Mouse (Mus musculus): ENCODE measurements around the gene Flnb. TPM values are rescaled to one million over a fixed set of nuclear protein-coding genes. Genes with fewer than 3 reads are reported as not detected.
A peak's percentile ranks its signal among the peaks of the same experiment; 100 is the strongest.

Flnb gene
- polyA plus RNA-seq, 1 experiment: 20.6 TPM

- DNase-seq (ENCODE audit: low read depth): no peak
- TF ChIP-seq CTCF (IDR thresholded peaks at IDR 0.05; ENCODE audit: borderline replicate concordance, extremely low read depth, insufficient read depth, insufficient read length) (no peak), POLR2A (IDR thresholded peaks at IDR 0.05; ENCODE audit: borderline replicate concordance, extremely low read depth, insufficient read depth, insufficient read length, poor library complexity, severe bottlenecking) (no peak)
Measured at GRCm38 (mm10) chr14:7854366-7854765, 36.6 kb downstream of the Flnb start.

- DNase-seq (ENCODE audit: low read depth): no peak
- TF ChIP-seq POLR2A (IDR thresholded peaks at IDR 0.05; ENCODE audit: borderline replicate concordance, extremely low read depth, insufficient read depth, insufficient read length, poor library complexity, severe bottlenecking): no peak
- TF ChIP-seq CTCF (IDR thresholded peaks at IDR 0.05; ENCODE audit: borderline replicate concordance, extremely low read depth, insufficient read depth, insufficient read length): no peak
Measured at GRCm38 (mm10) chr14:7855101-7855500, 37.3 kb downstream of the Flnb start.

GRCm38 (mm10) chr14:7855501-7855900, 37.7 kb downstream of the Flnb start:
- DNase-seq (ENCODE audit: low read depth): no peak
- TF ChIP-seq CTCF (IDR thresholded peaks at IDR 0.05; ENCODE audit: borderline replicate concordance, extremely low read depth, insufficient read depth, insufficient read length) (no peak), POLR2A (IDR thresholded peaks at IDR 0.05; ENCODE audit: borderline replicate concordance, extremely low read depth, insufficient read depth, insufficient read length, poor library complexity, severe bottlenecking) (no peak)

- peak; percentile 38 for DNase-seq (ENCODE audit: low read depth)
- no peak for TF ChIP-seq CTCF (IDR thresholded peaks at IDR 0.05; ENCODE audit: borderline replicate concordance, extremely low read depth, insufficient read depth, insufficient read length)
- TF ChIP-seq POLR2A (IDR thresholded peaks at IDR 0.05; ENCODE audit: borderline replicate concordance, extremely low read depth, insufficient read depth, insufficient read length, poor library complexity, severe bottlenecking): no peak
Measured at GRCm38 (mm10) chr14:7856348-7856747, 38.6 kb downstream of the Flnb start.

GRCm38 (mm10) chr14:7857835-7858234, 40.1 kb downstream of the Flnb start:
- DNase-seq (ENCODE audit: low read depth): no peak
- TF ChIP-seq CTCF (IDR thresholded peaks at IDR 0.05; ENCODE audit: borderline replicate concordance, extremely low read depth, insufficient read depth, insufficient read length) (no peak), POLR2A (IDR thresholded peaks at IDR 0.05; ENCODE audit: borderline replicate concordance, extremely low read depth, insufficient read depth, insufficient read length, poor library complexity, severe bottlenecking) (no peak)

- DNase-seq (ENCODE audit: low read depth): no peak
- TF ChIP-seq CTCF (IDR thresholded peaks at IDR 0.05; ENCODE audit: borderline replicate concordance, extremely low read depth, insufficient read depth, insufficient read length) (no peak), POLR2A (IDR thresholded peaks at IDR 0.05; ENCODE audit: borderline replicate concordance, extremely low read depth, insufficient read depth, insufficient read length, poor library complexity, severe bottlenecking) (no peak)
Measured at GRCm38 (mm10) chr14:7858430-7858829, 40.7 kb downstream of the Flnb start.

GRCm38 (mm10) chr14:7860525-7861154, 42.9 kb downstream of the Flnb start:
- no peak for TF ChIP-seq CTCF (IDR thresholded peaks at IDR 0.05; ENCODE audit: borderline replicate concordance, extremely low read depth, insufficient read depth, insufficient read length)
- TF ChIP-seq POLR2A (IDR thresholded peaks at IDR 0.05; ENCODE audit: borderline replicate concordance, extremely low read depth, insufficient read depth, insufficient read length, poor library complexity, severe bottlenecking): no peak

GRCm38 (mm10) chr14:7861275-7861674, 43.5 kb downstream of the Flnb start:
- no peak for DNase-seq (ENCODE audit: low read depth)
- no peak for TF ChIP-seq CTCF (IDR thresholded peaks at IDR 0.05; ENCODE audit: borderline replicate concordance, extremely low read depth, insufficient read depth, insufficient read length)
- TF ChIP-seq POLR2A (IDR thresholded peaks at IDR 0.05; ENCODE audit: borderline replicate concordance, extremely low read depth, insufficient read depth, insufficient read length, poor library complexity, severe bottlenecking): no peak

More at GRCm38 (mm10) chr14:7860525-7861154, 42.9 kb downstream of the Flnb start:
- DNase-seq (ENCODE audit: low read depth): no peak

GRCm38 (mm10) chr14:7862226-7862625, 44.5 kb downstream of the Flnb start:
- TF ChIP-seq CTCF (IDR thresholded peaks at IDR 0.05; ENCODE audit: borderline replicate concordance, extremely low read depth, insufficient read depth, insufficient read length) (no peak), POLR2A (IDR thresholded peaks at IDR 0.05; ENCODE audit: borderline replicate concordance, extremely low read depth, insufficient read depth, insufficient read length, poor library complexity, severe bottlenecking) (no peak)

GRCm38 (mm10) chr14:7863199-7863598, 45.4 kb downstream of the Flnb start:
- DNase-seq (ENCODE audit: low read depth): no peak
- TF ChIP-seq CTCF (IDR thresholded peaks at IDR 0.05; ENCODE audit: borderline replicate concordance, extremely low read depth, insufficient read depth, insufficient read length) (no peak), POLR2A (IDR thresholded peaks at IDR 0.05; ENCODE audit: borderline replicate concordance, extremely low read depth, insufficient read depth, insufficient read length, poor library complexity, severe bottlenecking) (no peak)

More at GRCm38 (mm10) chr14:7862226-7862625, 44.5 kb downstream of the Flnb start:
- no peak for DNase-seq (ENCODE audit: low read depth)

GRCm38 (mm10) chr14:7863871-7864505, 46.2 kb downstream of the Flnb start:
- TF ChIP-seq CTCF (IDR thresholded peaks at IDR 0.05; ENCODE audit: borderline replicate concordance, extremely low read depth, insufficient read depth, insufficient read length) (no peak), POLR2A (IDR thresholded peaks at IDR 0.05; ENCODE audit: borderline replicate concordance, extremely low read depth, insufficient read depth, insufficient read length, poor library complexity, severe bottlenecking) (no peak)
- DNase-seq (ENCODE audit: low read depth): peak; percentile 31

- DNase-seq (ENCODE audit: low read depth): no peak
- no peak for TF ChIP-seq POLR2A (IDR thresholded peaks at IDR 0.05; ENCODE audit: borderline replicate concordance, extremely low read depth, insufficient read depth, insufficient read length, poor library complexity, severe bottlenecking)
- TF ChIP-seq CTCF (IDR thresholded peaks at IDR 0.05; ENCODE audit: borderline replicate concordance, extremely low read depth, insufficient read depth, insufficient read length): no peak
Measured at GRCm38 (mm10) chr14:7864506-7864899, 46.7 kb downstream of the Flnb start.
